Mouse (Mus musculus): ENCODE measurements around the gene Cyba. TPM values are rescaled to one million over a fixed set of nuclear protein-coding genes. Genes with fewer than 3 reads are reported as not detected.

Gene Cyba
- total and polyA plus RNA-seq, 3 experiments, result 57.2 to 368 (median 103) TPM

- H3K9me3 ChIP-seq (replicated peaks), result peaks cover 3% of the 10 kb centered on the region
- DNase-seq (ENCODE audit: low spot score), result peak; percentile 46
- ATAC-seq (ENCODE audit: extremely low read depth, insufficient number of reproducible peaks, low FRiP score, poor library complexity, severe bottlenecking), result no peak
- no peak for TF ChIP-seq TAL1 (conservative IDR thresholded peaks at IDR 0.05; ENCODE audit: low read depth, low read length)
- no peak for TF ChIP-seq POLR2AphosphoS5 (IDR thresholded peaks at IDR 0.05; ENCODE audit: insufficient replicate concordance, low read depth, low read length)
- TF ChIP-seq GATA2 (IDR thresholded peaks at IDR 0.05; ENCODE audit: borderline replicate concordance, low read depth, low read length), result no peak
- TF ChIP-seq CTCF (IDR thresholded peaks at IDR 0.05; ENCODE audit: low read depth, low read length), result no peak
- no peak for TF ChIP-seq GATA1 (IDR thresholded peaks at IDR 0.05; ENCODE audit: borderline replicate concordance, low read length)
- no peaks in the 10 kb centered on the region for H3K27me3 ChIP-seq (ENCODE audit: insufficient read depth, low read length)
- H3K4me3 ChIP-seq (ENCODE audit: low read depth, low read length), result peak overlapping the region; percentile 57; the same call in 1 of the 2 replicates
- H3K36me3 ChIP-seq (replicated peaks), result peaks cover 78% of the 10 kb centered on the region
- H3K4me1 ChIP-seq (ENCODE audit: insufficient read depth, low read depth, low read length), result peaks cover 67% of the 10 kb centered on the region
These were observed 3.9 kb upstream of the Cyba start for GRCm38 (mm10) chr8:122436586-122437125.

GRCm38 (mm10) chr8:122436146-122436545 is 3.4 kb upstream of the Cyba start:
- Histone ChIP-seq H3K36me3 (replicated peaks) (peaks cover 75% of the 10 kb centered on the region), H3K27me3 (ENCODE audit: insufficient read depth, low read length) (no peaks in the 10 kb centered on the region), H3K9me3 (replicated peaks) (peaks cover 3% of the 10 kb centered on the region), H3K4me3 (ENCODE audit: low read depth, low read length) (peak overlapping the region; percentile 57; the same call in 1 of the 2 replicates), H3K4me1 (ENCODE audit: insufficient read depth, low read depth, low read length) (peaks cover 70% of the 10 kb centered on the region)
- TF ChIP-seq POLR2AphosphoS5 (IDR thresholded peaks at IDR 0.05; ENCODE audit: insufficient replicate concordance, low read depth, low read length) (no peak), GATA1 (IDR thresholded peaks at IDR 0.05; ENCODE audit: borderline replicate concordance, low read length) (no peak), GATA2 (IDR thresholded peaks at IDR 0.05; ENCODE audit: borderline replicate concordance, low read depth, low read length) (no peak), TAL1 (conservative IDR thresholded peaks at IDR 0.05; ENCODE audit: low read depth, low read length) (no peak), CTCF (IDR thresholded peaks at IDR 0.05; ENCODE audit: low read depth, low read length) (no peak)
- ATAC-seq (ENCODE audit: extremely low read depth, insufficient number of reproducible peaks, low FRiP score, poor library complexity, severe bottlenecking), result no peak
- no peak for DNase-seq (ENCODE audit: low spot score)

- H3K4me1 ChIP-seq (ENCODE audit: insufficient read depth, low read depth, low read length), result peaks cover 78% of the 10 kb centered on the region
These were observed 2.6 kb upstream of the Cyba start for GRCm38 (mm10) chr8:122435375-122435774.

GRCm38 (mm10) chr8:122433269-122433905 is 657 bp upstream of the Cyba start:
- DNase-seq (ENCODE audit: low spot score) (no peak), ATAC-seq (ENCODE audit: extremely low read depth, insufficient number of reproducible peaks, low FRiP score, poor library complexity, severe bottlenecking) (0 out of 2 replicates have a peak, but pooled peaks have one; percentile 12)
- H3K27me3 ChIP-seq (ENCODE audit: insufficient read depth, low read length), result no peaks in the 10 kb centered on the region
- H3K9me3 ChIP-seq (replicated peaks), result peaks cover 3% of the 10 kb centered on the region
- peaks cover 72% of the 10 kb centered on the region for H3K36me3 ChIP-seq (replicated peaks)
- peak overlapping the region; percentile 78 for H3K4me3 ChIP-seq (ENCODE audit: low read depth, low read length)
- H3K4me1 ChIP-seq (ENCODE audit: insufficient read depth, low read depth, low read length), result peaks cover 78% of the 10 kb centered on the region
- no peak for TF ChIP-seq POLR2AphosphoS5 (IDR thresholded peaks at IDR 0.05; ENCODE audit: insufficient replicate concordance, low read depth, low read length)
- TF ChIP-seq GATA2 (IDR thresholded peaks at IDR 0.05; ENCODE audit: borderline replicate concordance, low read depth, low read length), result no peak
- no peak for TF ChIP-seq TAL1 (conservative IDR thresholded peaks at IDR 0.05; ENCODE audit: low read depth, low read length)
- no peak for TF ChIP-seq CTCF (IDR thresholded peaks at IDR 0.05; ENCODE audit: low read depth, low read length)
- no peak for TF ChIP-seq GATA1 (IDR thresholded peaks at IDR 0.05; ENCODE audit: borderline replicate concordance, low read length)

More at GRCm38 (mm10) chr8:122435375-122435774, 2.6 kb upstream of the Cyba start:
- peaks cover 78% of the 10 kb centered on the region for H3K36me3 ChIP-seq (replicated peaks)
- no peak overlapping the region for H3K4me3 ChIP-seq (ENCODE audit: low read depth, low read length)
- ATAC-seq (ENCODE audit: extremely low read depth, insufficient number of reproducible peaks, low FRiP score, poor library complexity, severe bottlenecking) (no peak), DNase-seq (ENCODE audit: low spot score) (no peak)
- H3K9me3 ChIP-seq (replicated peaks), result peaks cover 3% of the 10 kb centered on the region
- H3K27me3 ChIP-seq (ENCODE audit: insufficient read depth, low read length), result no peaks in the 10 kb centered on the region
- TF ChIP-seq GATA2 (IDR thresholded peaks at IDR 0.05; ENCODE audit: borderline replicate concordance, low read depth, low read length) (no peak), CTCF (IDR thresholded peaks at IDR 0.05; ENCODE audit: low read depth, low read length) (peak; percentile 29; the same call in 1 of the 2 replicates)

- TF ChIP-seq GATA1 (IDR thresholded peaks at IDR 0.05; ENCODE audit: borderline replicate concordance, low read length) (no peak), GATA2 (IDR thresholded peaks at IDR 0.05; ENCODE audit: borderline replicate concordance, low read depth, low read length) (no peak), TAL1 (conservative IDR thresholded peaks at IDR 0.05; ENCODE audit: low read depth, low read length) (no peak), CTCF (IDR thresholded peaks at IDR 0.05; ENCODE audit: low read depth, low read length) (no peak), POLR2AphosphoS5 (IDR thresholded peaks at IDR 0.05; ENCODE audit: insufficient replicate concordance, low read depth, low read length) (no peak)
- Histone ChIP-seq H3K27me3 (ENCODE audit: insufficient read depth, low read length) (no peaks in the 10 kb centered on the region), H3K4me3 (ENCODE audit: low read depth, low read length) (peak overlapping the region; percentile 78), H3K9me3 (replicated peaks) (peaks cover 3% of the 10 kb centered on the region), H3K4me1 (ENCODE audit: insufficient read depth, low read depth, low read length) (peaks cover 72% of the 10 kb centered on the region), H3K36me3 (replicated peaks) (peaks cover 72% of the 10 kb centered on the region)
- DNase-seq (ENCODE audit: low spot score), result peak; percentile 54
- ATAC-seq (ENCODE audit: extremely low read depth, insufficient number of reproducible peaks, low FRiP score, poor library complexity, severe bottlenecking), result no peak
These were observed 862 bp downstream of the Cyba start for GRCm38 (mm10) chr8:122431694-122432442.

- H3K27me3 ChIP-seq (ENCODE audit: insufficient read depth, low read length), result no peaks in the 10 kb centered on the region
- H3K4me1 ChIP-seq (ENCODE audit: insufficient read depth, low read depth, low read length), result peaks cover 66% of the 10 kb centered on the region
- H3K36me3 ChIP-seq (replicated peaks), result peaks cover 73% of the 10 kb centered on the region
- ATAC-seq (ENCODE audit: extremely low read depth, insufficient number of reproducible peaks, low FRiP score, poor library complexity, severe bottlenecking), result no peak
- no peak overlapping the region; the same call in 1 of the 2 replicates for H3K4me3 ChIP-seq (ENCODE audit: low read depth, low read length)
- no peak for TF ChIP-seq CTCF (IDR thresholded peaks at IDR 0.05; ENCODE audit: low read depth, low read length)
- no peak for TF ChIP-seq POLR2AphosphoS5 (IDR thresholded peaks at IDR 0.05; ENCODE audit: insufficient replicate concordance, low read depth, low read length)
- TF ChIP-seq GATA1 (IDR thresholded peaks at IDR 0.05; ENCODE audit: borderline replicate concordance, low read length), result no peak
- no peak for TF ChIP-seq TAL1 (conservative IDR thresholded peaks at IDR 0.05; ENCODE audit: low read depth, low read length)
- no peak for TF ChIP-seq GATA2 (IDR thresholded peaks at IDR 0.05; ENCODE audit: borderline replicate concordance, low read depth, low read length)
- peaks cover 3% of the 10 kb centered on the region for H3K9me3 ChIP-seq (replicated peaks)
- DNase-seq (ENCODE audit: low spot score), result no peak
These were observed 2.1 kb downstream of the Cyba start for GRCm38 (mm10) chr8:122430646-122431045.

All from G1E (cell line).